In the genomic region with DNA sequence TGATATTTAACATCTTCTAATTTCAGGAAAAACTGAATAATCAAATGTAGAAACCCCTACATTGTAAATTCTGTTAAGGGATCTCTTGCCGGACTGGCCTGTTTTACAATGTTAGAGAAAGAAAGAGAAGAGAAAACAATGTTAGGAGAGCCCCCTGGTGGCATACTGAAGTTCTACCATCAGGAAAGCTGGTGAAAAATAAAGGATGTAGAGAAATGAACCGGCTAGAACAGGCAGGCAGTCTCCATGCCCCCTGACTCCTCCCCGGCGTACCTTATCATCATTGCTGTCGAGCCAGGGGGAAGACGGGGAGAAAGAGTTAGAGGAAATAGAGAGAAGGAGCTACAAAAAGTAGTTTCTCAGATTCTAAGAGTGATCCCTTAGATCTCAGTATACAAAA, we compare ENCODE assay signal across 9 mouse cellular contexts. TPM values are rescaled to one million over a fixed set of nuclear protein-coding genes. Genes with fewer than 3 reads are reported as not detected.
A peak's percentile ranks its signal among the peaks of the same experiment; 100 is the strongest.
DNase-seq lines count a peak whose midpoint lies in the region; ATAC-seq and TF ChIP-seq lines count a peak whose summit lies in the region.
"Had no signal": no experiment of that assay in that cellular context is flagged by ENCODE, and none has a peak within 500 bp of the region (broad histone marks: within the 10 kb centered on the region; RNA-seq: fewer than 3 reads in every experiment).

No protein-coding gene starts in this region.

- no peaks in the 10 kb centered on the region for H3K9me3 ChIP-seq in kidney, embryonic 16.5 days (ENCODE audit: low read length)
- H3K9me3 ChIP-seq in ES-E14 (ENCODE audit: control insufficient read depth, insufficient read depth, low read depth, low read length): no peaks in the 10 kb centered on the region

- TF ChIP-seq CTCF in left cerebral cortex, adult 2 months (IDR thresholded peaks at IDR 0.05): peak; percentile 80

- no peak overlapping the region for H3K27ac ChIP-seq in kidney, embryonic 16.5 days (ENCODE audit: low read length)
- no peak overlapping the region for H3K27ac ChIP-seq in ES-E14 (ENCODE audit: insufficient read depth, low read depth, low read length, poor library complexity, severe bottlenecking)
- no peak overlapping the region for H3K27ac ChIP-seq in left cerebral cortex, adult 2 months

- H3K9ac ChIP-seq in kidney, embryonic 16.5 days (replicated peaks; ENCODE audit: low read length): no peak overlapping the region
- no peak overlapping the region for H3K9ac ChIP-seq in ES-E14 (ENCODE audit: insufficient read depth, low read depth, low read length, poor library complexity, severe bottlenecking)

- in situ Hi-C loops in ES-E14 (cut with MboI; ENCODE audit: low sequenced_read_pairs in 2 of 2, unreplicated experiment in 2 of 2): loop anchor here in 1 of 2 experiments (25.0 kb wide), 1 partner anchor 136 kb away; no protein-coding TSS in a partner anchor

- 0 out of 2 replicates have a peak, but pooled peaks cover 3% of the 10 kb centered on the region for H3K4me1 ChIP-seq in kidney, embryonic 16.5 days (ENCODE audit: insufficient read depth, low read length)
- H3K4me1 ChIP-seq in ES-E14 (ENCODE audit: control insufficient read depth in 2 of 2, insufficient read depth in 2 of 2, low read length in 2 of 2, poor library complexity in 1 of 2): peaks cover 3% of the 10 kb centered on the region in 2 experiments; a peak in 1 of 4 replicates

- peak; percentile 51 for DNase-seq in kidney, adult 18-20 months
- DNase-seq in ES-E14 (ENCODE audit: low read depth, low spot score): peak; percentile 69
- DNase-seq in brain, adult 2 months (ENCODE audit: low read depth, low spot score): peak; percentile 53
- peak; percentile 21 for DNase-seq in gastrocnemius, postnatal 14 days
- peak; percentile 22 to 46 for DNase-seq in left cerebral cortex, adult 2 months (ENCODE audit: extremely low spot score in 1 of 2, low spot score in 2 of 2)
- DNase-seq in retina, adult 2 months (ENCODE audit: low read depth, low spot score): peak; percentile 39

- no peak overlapping the region for H3K4me3 ChIP-seq in kidney, embryonic 16.5 days (ENCODE audit: low read length)
- peak overlapping the region; percentile 35 to 40; a peak in 3 of 4 replicates for H3K4me3 ChIP-seq in ES-E14 (ENCODE audit: insufficient read depth in 1 of 2, low read depth in 1 of 2, low read length in 2 of 2, poor library complexity in 1 of 2, severe bottlenecking in 1 of 2)
- H3K4me3 ChIP-seq in left cerebral cortex, adult 2 months: no peak overlapping the region
- H3K4me3 ChIP-seq: erythroblast, embryonic 14.5 days had no signal

- intact Hi-C loops in gastrocnemius, postnatal 14 days (cut with DNase I; ENCODE audit: low total_unique reads): no loop called here
- intact Hi-C loops in left cerebral cortex, adult 2 months (cut with DNase I): loop anchor here (1.0 to 10.0 kb wide), 2 partner anchors 125 to 308 kb away; a partner anchor contains a TSS

- peaks cover 14% of the 10 kb centered on the region for H3K27me3 ChIP-seq in kidney, embryonic 16.5 days (ENCODE audit: insufficient read depth, low read length)

- H3K4me2 ChIP-seq in kidney, embryonic 16.5 days (replicated peaks; ENCODE audit: low read depth, low read length): no peak overlapping the region

- H3K36me3 ChIP-seq in kidney, embryonic 16.5 days (ENCODE audit: insufficient read depth, low read length): no peaks in the 10 kb centered on the region
- H3K36me3 ChIP-seq in ES-E14 (ENCODE audit: control insufficient read depth, insufficient read depth, low read length, poor library complexity, severe bottlenecking): no peaks in the 10 kb centered on the region

- WGBS in kidney, embryonic 16.5 days: 3% methylated on average over 6 of the region's 6 CpGs

- no peak for ATAC-seq in kidney, embryonic 16.5 days (ENCODE audit: low FRiP score, low TSS enrichment)
- ATAC-seq in erythroblast, adult 5-6 weeks (replicated peaks; ENCODE audit: low FRiP score, poor library complexity, severe bottlenecking): no peak

TF ChIP-seq in ES-E14, 5 proteins besides CTCF, POLR2A, EP300 and RAD21:
- TF ChIP-seq HCFC1 (IDR thresholded peaks at IDR 0.05; ENCODE audit: borderline replicate concordance, insufficient read depth, low read length) (no peak), ZC3H11A (IDR thresholded peaks at IDR 0.05; ENCODE audit: borderline replicate concordance, low read depth, low read length) (0 out of 2 replicates have a peak, but pooled peaks have one; percentile 31)

RNA-seq across cellular contexts. Expression of a gene that starts 32.6 kb away (rescaled TPM):
- 0.87 and 0.97 TPM in 2 replicates for polyA plus RNA-seq in kidney, embryonic 16.5 days (2015; fragmentation: Nextera tagmentation; extraction: Ambion mirVana)
- 24.1 and 38.3 TPM in 2 replicates for total RNA-seq in ES-E14 (2012; rRNA removed)
- total RNA-seq in gastrocnemius, postnatal 14 days (2021): under 1 TPM; 0.43 to 0.47 TPM
- 10 to 100 TPM in 1 of 2 experiments, 1 to 10 TPM in 1; 9.7 to 10.3 TPM for total RNA-seq in left cerebral cortex, adult 2 months (2021)
- not detected in 2 replicates for total RNA-seq in erythroblast, adult 5-6 weeks (2015; ENCODE audit: low replicate concordance)
- not detected in 2 replicates for total RNA-seq in erythroblast, adult 5-6 weeks (2017; ENCODE audit: low replicate concordance)
- polyA plus RNA-seq: erythroblast, embryonic 14.5 days had no signal

RNA-seq across cellular contexts. Expression of a gene that starts 33.5 kb away (rescaled TPM):
- not detected in 2 replicates for polyA plus RNA-seq in kidney, embryonic 16.5 days (2015; fragmentation: Nextera tagmentation; extraction: Ambion mirVana)
- total RNA-seq in ES-E14 (2012; rRNA removed): not detected in 2 replicates
- total RNA-seq in gastrocnemius, postnatal 14 days (2021): not detected
- not detected for total RNA-seq in left cerebral cortex, adult 2 months (2021)
- total RNA-seq in erythroblast, adult 5-6 weeks (2015; ENCODE audit: low replicate concordance): not detected in 2 replicates
- total RNA-seq in erythroblast, adult 5-6 weeks (2017; ENCODE audit: low replicate concordance): not detected in 2 replicates
- polyA plus RNA-seq: erythroblast, embryonic 14.5 days had no signal

Comparison
In these comparisons a context has a peak if more than half of its experiments do, and no peak if none do; other contexts are left out.
1. H3K4me3 ChIP-seq: peak in ES-E14 (2 of 2); none in kidney, embryonic 16.5 days (single experiment) and left cerebral cortex, adult 2 months (single experiment).
2. RNA of a gene that starts 32.6 kb away (total RNA-seq): 24.1 to 38.3 TPM in ES-E14 and 9.7 to 10.3 TPM in left cerebral cortex, adult 2 months; 0.43 to 0.47 TPM in gastrocnemius, postnatal 14 days and not detected in erythroblast, adult 5-6 weeks; every median in the first group is over 4 times any median in the second.
3. Peak in every context shown above with its lines, with median percentiles within 50 percentile points of each other: DNase-seq.